Mouse (Mus musculus): ENCODE data around the gene Mmd2.

DNA sequence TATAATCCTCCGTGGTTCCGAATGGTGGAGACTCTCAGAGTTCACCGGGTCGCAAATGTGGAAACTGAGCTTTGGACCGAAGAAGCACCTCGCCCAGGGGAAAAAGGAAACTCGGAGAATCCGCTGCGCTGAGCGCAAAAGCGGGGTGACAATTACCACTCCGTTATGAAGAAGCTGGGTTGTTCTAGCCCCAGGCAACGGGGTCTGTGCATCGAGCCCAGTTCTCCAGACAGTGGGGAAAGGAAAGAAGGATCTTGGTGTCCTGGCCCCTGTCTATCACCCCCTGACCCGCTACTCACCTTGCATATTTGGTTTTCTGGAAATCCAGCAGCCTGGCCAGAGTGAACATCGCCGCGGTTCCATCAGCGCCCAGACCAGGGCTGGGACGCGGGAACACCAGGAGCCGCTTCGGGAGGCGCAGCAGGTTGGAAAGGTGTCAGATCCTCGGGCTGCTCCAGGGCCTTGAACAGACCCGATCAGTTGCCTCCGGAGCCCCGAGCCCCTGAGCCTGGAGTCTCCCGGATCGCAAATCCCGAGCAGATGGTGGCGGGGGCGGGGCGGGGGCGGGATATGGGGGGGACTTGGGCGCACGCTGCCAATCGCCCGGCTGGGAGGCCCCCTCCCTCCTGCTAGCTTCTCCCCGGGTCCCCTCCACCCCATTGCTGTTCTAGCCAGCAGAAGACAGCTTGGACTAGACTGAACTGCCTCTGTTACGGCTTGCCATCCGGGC lies at the start of gene Mmd2:
- no peak for TF ChIP-seq CTCF (IDR thresholded peaks at IDR 0.05)
- no peak for TF ChIP-seq POLR2A (IDR thresholded peaks at IDR 0.05; ENCODE audit: insufficient read depth, low read depth, low read length)
- no peak for TF ChIP-seq EP300 (IDR thresholded peaks at IDR 0.05; ENCODE audit: insufficient read depth, low read depth, low read length)
